Mouse (Mus musculus) C3H10T1/2 (cell line): Measurements from ENCODE around the gene Gm5771. TPM values are rescaled to one million over a fixed set of nuclear protein-coding genes. Genes with fewer than 3 reads are reported as not detected.

Experiments
- polyA plus RNA-seq, 2 experiments: library from polyadenylated mRNA; unstranded; fragments of >200 nt; fragmentation: generic; extraction: Trizol; gene quantifications; one replicate each; pipeline ENCODE4 v1.2.1; 2012; ENCODE audit warnings: missing spikeins in 2 of 2

Gm5771 gene
- not detected for polyA plus RNA-seq

GRCm38 (mm10) chr6:41392056-41392455 lies at the start of gene Gm5771:
Gene Gm5771 (plus strand): TSS chr6:41392356.

GRCm38 (mm10) chr6:41353932-41354331 lies 38.2 kb upstream of the Gm5771 start, which contains the start of gene Try10:
Gene Try10 (plus strand): TSS chr6:41354105.

GRCm38 (mm10) chr6:41377578-41377977 lies 14.6 kb upstream of the Gm5771 start, which contains the start of gene Prss3:
Gene Prss3 (minus strand): TSS chr6:41377678.

GRCm38 (mm10) chr6:41446045-41446444 lies 53.9 kb downstream of the Gm5771 start, which contains the start of gene Gm10334:
Gene Gm10334 (minus strand): TSS chr6:41446145.

Other genes with a start within 250 kb of the Gm5771 start
- not detected for gene Try4, start 90.1 kb upstream of the Gm5771 start, polyA plus RNA-seq
- not detected for gene Try5, start 75.5 kb upstream of the Gm5771 start, polyA plus RNA-seq
- not detected for gene Try10, start 38.3 kb upstream of the Gm5771 start, polyA plus RNA-seq
- gene Prss3, start 14.7 kb upstream of the Gm5771 start, polyA plus RNA-seq, result not detected
- not detected for gene Gm10334, start 53.8 kb downstream of the Gm5771 start, polyA plus RNA-seq
- gene Prss1, start 66.6 kb downstream of the Gm5771 start, polyA plus RNA-seq, result not detected
- under 1 TPM in 1 of 2 experiments, not detected in 1; 0.75 TPM for gene Prss2, start 129.4 kb downstream of the Gm5771 start, polyA plus RNA-seq
- 100 to 1,000 TPM in 1 of 2 experiments, 10 to 100 TPM in 1; 19.8 to 104 TPM for gene Ephb6, start 213.1 kb downstream of the Gm5771 start, polyA plus RNA-seq
- under 1 TPM; 0.01 to 0.53 TPM for gene Trpv6, start 244.0 kb downstream of the Gm5771 start, polyA plus RNA-seq